Mouse (Mus musculus): Measurements from ENCODE around the gene Fkrp.

DNA sequence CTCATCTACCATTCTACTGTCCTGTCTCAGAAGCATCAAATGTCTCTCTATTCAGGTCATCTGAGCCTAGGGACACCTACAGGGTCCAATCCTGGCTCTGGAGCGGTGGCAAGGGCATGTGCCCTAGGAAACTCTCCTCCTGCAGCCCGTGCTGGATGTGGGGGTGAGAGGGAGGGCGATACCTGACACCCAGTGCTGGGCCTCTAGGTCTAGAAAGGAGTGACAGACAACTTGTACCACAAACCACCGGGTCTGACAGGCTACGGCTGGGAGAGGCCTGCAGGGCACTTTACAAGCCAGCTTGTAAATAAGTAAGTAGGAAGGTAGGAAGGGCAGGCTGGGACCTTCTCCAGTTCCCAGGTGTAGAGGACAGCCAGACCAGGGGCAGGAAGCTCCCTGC, 40.6 kb downstream of the Fkrp start:
- TF ChIP-seq POLR2A (IDR thresholded peaks at IDR 0.05; ENCODE audit: low read depth, low read length) (no peak), CTCF (conservative IDR thresholded peaks at IDR 0.05; ENCODE audit: insufficient read depth, insufficient read length, low read depth, low read length) (no peak)
